Mouse (Mus musculus) embryonic facial prominence, embryonic 12.5 days (tissue): Measurements from ENCODE around the gene Efna5. TPM values are rescaled to one million over a fixed set of nuclear protein-coding genes. Genes with fewer than 3 reads are reported as not detected.

ENCODE experiments used
- ATAC-seq: fragments of 200-750 bp; cut with Nextera tagmentation; 2 replicates; pipeline ENCODE4 v1.8.0; 2017; ENCODE audit not compliant: insufficient number of reproducible peaks, insufficient read depth, low FRiP score, low TSS enrichment
- H3K27ac ChIP-seq: fragments of 300-500 bp; sonication (generic); 2 replicates; pipeline ENCODE4 v1.5.1; 2016; ENCODE audit warnings: mild to moderate bottlenecking
- H3K27me3 ChIP-seq: fragments of 300-500 bp; sonication (generic); 2 replicates; pipeline ENCODE4 v1.6.1; 2016; ENCODE audit warnings: mild to moderate bottlenecking, moderate library complexity
- H3K36me3 ChIP-seq: fragments of 300-500 bp; sonication (generic); 2 replicates; pipeline ENCODE4 v1.6.1; 2016; ENCODE audit warnings: mild to moderate bottlenecking
- H3K4me1 ChIP-seq: fragments of 300-500 bp; sonication (generic); 2 replicates; pipeline ENCODE4 v1.6.1; 2016
- H3K4me2 ChIP-seq: fragments of 300-500 bp; sonication (generic); replicated peaks from 2 replicates; pipeline ENCODE4 v1.6.1; 2016; ENCODE audit warnings: mild to moderate bottlenecking, moderate library complexity
- H3K4me3 ChIP-seq: fragments of 300-500 bp; sonication (generic); 2 replicates; pipeline ENCODE4 v1.5.1; 2016; ENCODE audit warnings: mild to moderate bottlenecking
- H3K9ac ChIP-seq: fragments of 300-500 bp; sonication (generic); 2 replicates; pipeline ENCODE4 v1.6.1; 2016; ENCODE audit warnings: mild to moderate bottlenecking, moderate library complexity
- H3K9me3 ChIP-seq: fragments of 300-500 bp; sonication (generic); 2 replicates; pipeline ENCODE4 v1.6.1; 2016; ENCODE audit warnings: mild to moderate bottlenecking, moderate library complexity
- WGBS: fragments of 180-500 bp; shearing (Covaris S2); methylation state at CpG from one replicate; pipeline ENCODE4 v1.1.7; 2016; 5-methylcytosine and 5-hydroxymethylcytosine counted together
- polyA plus RNA-seq: library from polyadenylated mRNA; unstranded; fragments of >200 nt; fragmentation: Nextera tagmentation; extraction: Ambion mirVana; gene quantifications from 2 replicates; pipeline ENCODE4 v1.2.1, GENCODE M21; 2016

Gene Efna5
- polyA plus RNA-seq, 1 experiment from 2014 or later: 82.6 TPM

- Histone ChIP-seq H3K27me3 (no peaks in the 10 kb centered on the region), H3K27ac (peak overlapping the region; percentile 69; the same call in 1 of the 2 replicates), H3K9me3 (no peaks in the 10 kb centered on the region), H3K4me3 (peak overlapping the region; percentile 16; the same call in 1 of the 2 replicates), H3K4me1 (peaks cover 47% of the 10 kb centered on the region), H3K9ac (no peak overlapping the region), H3K36me3 (no peaks in the 10 kb centered on the region), H3K4me2 (peak overlapping the region; percentile 46)
- peak; percentile 47; the same call in 1 of the 2 replicates for ATAC-seq
- WGBS: 14% methylated on average over 27 of the region's 27 CpGs
Measured at GRCm38 (mm10) chr17:62784274-62785171, 96.6 kb downstream of the Efna5 start.

GRCm38 (mm10) chr17:62783524-62784273, 97.4 kb downstream of the Efna5 start:
- Histone ChIP-seq H3K4me2 (peak overlapping the region; percentile 46), H3K27ac (no peak overlapping the region; the same call in 1 of the 2 replicates), H3K9me3 (no peaks in the 10 kb centered on the region), H3K36me3 (no peaks in the 10 kb centered on the region), H3K4me3 (peak overlapping the region; percentile 16; the same call in 1 of the 2 replicates), H3K9ac (no peak overlapping the region), H3K4me1 (peaks cover 46% of the 10 kb centered on the region), H3K27me3 (no peaks in the 10 kb centered on the region)
- peak; percentile 55; the same call in 1 of the 2 replicates for ATAC-seq
- WGBS: 16% methylated on average over 13 of the region's 13 CpGs

GRCm38 (mm10) chr17:62782826-62783404, 98.2 kb downstream of the Efna5 start:
- Histone ChIP-seq H3K36me3 (no peaks in the 10 kb centered on the region), H3K9me3 (no peaks in the 10 kb centered on the region), H3K4me1 (peaks cover 46% of the 10 kb centered on the region), H3K9ac (no peak overlapping the region), H3K27me3 (no peaks in the 10 kb centered on the region), H3K27ac (no peak overlapping the region), H3K4me2 (no peak overlapping the region), H3K4me3 (no peak overlapping the region)
- 51% methylated on average over 13 of the region's 13 CpGs for WGBS
- no peak for ATAC-seq

GRCm38 (mm10) chr17:62781120-62781519, 100.0 kb downstream of the Efna5 start:
- no peak for ATAC-seq
- H3K36me3 ChIP-seq: no peaks in the 10 kb centered on the region
- no peaks in the 10 kb centered on the region for H3K27me3 ChIP-seq
- peaks cover 56% of the 10 kb centered on the region for H3K4me1 ChIP-seq
- H3K9me3 ChIP-seq: no peaks in the 10 kb centered on the region
- no peak overlapping the region for H3K9ac ChIP-seq
- no peak overlapping the region for H3K4me2 ChIP-seq
- H3K4me3 ChIP-seq: no peak overlapping the region
- H3K27ac ChIP-seq: no peak overlapping the region
- WGBS: 62% methylated on average over 5 of the region's 6 CpGs

GRCm38 (mm10) chr17:62777858-62778564, 103.1 kb downstream of the Efna5 start:
- Histone ChIP-seq H3K4me1 (peaks cover 31% of the 10 kb centered on the region), H3K36me3 (no peaks in the 10 kb centered on the region), H3K4me2 (no peak overlapping the region), H3K9ac (no peak overlapping the region), H3K27me3 (no peaks in the 10 kb centered on the region), H3K4me3 (no peak overlapping the region), H3K27ac (no peak overlapping the region), H3K9me3 (no peaks in the 10 kb centered on the region)
- WGBS: 46% methylated on average over 10 of the region's 10 CpGs
- no peak for ATAC-seq

- no peaks in the 10 kb centered on the region for H3K27me3 ChIP-seq
- ATAC-seq: no peak
- no peaks in the 10 kb centered on the region for H3K36me3 ChIP-seq
- no peaks in the 10 kb centered on the region for H3K9me3 ChIP-seq
- H3K27ac ChIP-seq: no peak overlapping the region
- H3K4me3 ChIP-seq: no peak overlapping the region
- WGBS: 68% methylated on average over 3 of the region's 3 CpGs
- H3K4me1 ChIP-seq: peaks cover 28% of the 10 kb centered on the region
- H3K4me2 ChIP-seq: no peak overlapping the region
- H3K9ac ChIP-seq: no peak overlapping the region
Measured at GRCm38 (mm10) chr17:62776710-62777109, 104.4 kb downstream of the Efna5 start.

DNA sequence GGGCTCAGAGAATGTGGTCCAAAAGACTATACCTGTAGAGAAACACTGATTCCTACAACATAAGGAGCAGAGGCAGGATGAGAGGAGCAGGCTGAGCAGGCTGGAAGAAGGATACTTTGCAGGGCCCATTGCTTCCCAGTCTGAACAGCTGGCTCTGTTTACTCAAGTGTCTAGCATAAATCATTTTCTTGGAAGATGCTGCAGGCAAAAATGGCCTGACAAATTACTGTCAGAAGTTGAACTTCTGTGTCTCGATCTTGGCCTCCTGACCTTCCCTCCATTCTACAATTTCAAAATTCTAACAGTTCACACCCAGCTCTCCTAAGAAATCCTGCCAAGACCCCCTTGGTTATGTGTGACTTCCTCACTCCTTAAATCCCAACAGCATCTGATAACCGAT, 105.1 kb downstream of the Efna5 start:
- no peak overlapping the region for H3K4me2 ChIP-seq
- H3K9me3 ChIP-seq: no peaks in the 10 kb centered on the region
- no peaks in the 10 kb centered on the region for H3K36me3 ChIP-seq
- H3K27me3 ChIP-seq: no peaks in the 10 kb centered on the region
- WGBS: 38% methylated on average over 2 of the region's 2 CpGs
- H3K4me3 ChIP-seq: no peak overlapping the region
- H3K9ac ChIP-seq: no peak overlapping the region
- no peak for ATAC-seq
- peaks cover 28% of the 10 kb centered on the region for H3K4me1 ChIP-seq
- no peak overlapping the region; the same call in 1 of the 2 replicates for H3K27ac ChIP-seq

DNA sequence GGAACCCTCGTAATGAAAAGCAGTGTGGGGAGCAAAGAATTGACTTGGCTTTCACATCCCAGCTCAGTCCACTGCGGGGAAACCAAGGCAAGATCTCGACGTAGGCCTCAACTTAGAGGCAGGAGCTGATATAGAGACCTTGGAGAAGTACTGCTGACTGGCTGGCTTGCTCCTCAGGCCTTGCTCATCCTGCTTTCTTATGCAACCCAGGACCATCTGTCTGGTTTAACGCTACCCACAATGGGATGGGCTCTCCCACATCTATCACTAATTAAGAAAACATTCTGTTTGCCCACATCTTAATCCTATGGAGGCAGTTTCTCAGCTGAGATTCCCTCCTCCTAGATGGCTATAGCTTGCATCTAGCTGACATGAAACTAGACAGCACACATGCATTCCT, 105.7 kb downstream of the Efna5 start:
- Histone ChIP-seq H3K27ac (no peak overlapping the region), H3K27me3 (no peaks in the 10 kb centered on the region), H3K4me1 (peaks cover 28% of the 10 kb centered on the region), H3K4me3 (no peak overlapping the region), H3K36me3 (no peaks in the 10 kb centered on the region), H3K4me2 (no peak overlapping the region), H3K9me3 (no peaks in the 10 kb centered on the region), H3K9ac (no peak overlapping the region)
- no peak for ATAC-seq
- WGBS: 84% methylated on average over 5 of the region's 5 CpGs

GRCm38 (mm10) chr17:62774749-62775148, 106.4 kb downstream of the Efna5 start:
- Histone ChIP-seq H3K9ac (no peak overlapping the region), H3K27ac (no peak overlapping the region), H3K4me2 (no peak overlapping the region), H3K4me1 (peaks cover 28% of the 10 kb centered on the region), H3K4me3 (no peak overlapping the region), H3K27me3 (no peaks in the 10 kb centered on the region), H3K36me3 (no peaks in the 10 kb centered on the region), H3K9me3 (no peaks in the 10 kb centered on the region)
- ATAC-seq: no peak
- 71% methylated on average over 7 of the region's 7 CpGs for WGBS

DNA sequence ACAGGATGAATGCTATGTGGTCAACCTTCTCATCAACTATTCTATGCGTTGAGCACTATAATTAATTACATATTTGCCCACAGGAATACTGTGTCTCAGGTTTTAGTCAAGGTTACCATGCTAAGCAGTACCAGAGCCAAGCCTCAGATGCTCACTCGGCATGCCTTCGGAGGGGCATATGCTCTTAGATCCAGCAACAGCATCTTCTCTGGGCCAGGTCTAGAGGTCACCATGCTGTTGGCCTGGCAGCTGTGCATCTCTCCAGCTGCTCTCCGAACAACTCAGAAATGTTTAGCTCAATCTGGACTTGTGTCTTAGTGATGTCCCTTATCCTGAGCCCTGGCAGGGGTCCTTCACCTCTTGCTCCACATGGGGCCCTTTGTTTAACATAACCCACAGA, 114.4 kb downstream of the Efna5 start:
- Histone ChIP-seq H3K4me3 (no peak overlapping the region), H3K4me1 (peaks cover 15% of the 10 kb centered on the region), H3K4me2 (no peak overlapping the region), H3K27me3 (no peaks in the 10 kb centered on the region), H3K9me3 (no peaks in the 10 kb centered on the region), H3K36me3 (no peaks in the 10 kb centered on the region), H3K9ac (no peak overlapping the region), H3K27ac (no peak overlapping the region)
- 29% methylated on average over 4 of the region's 4 CpGs for WGBS
- ATAC-seq: no peak

DNA sequence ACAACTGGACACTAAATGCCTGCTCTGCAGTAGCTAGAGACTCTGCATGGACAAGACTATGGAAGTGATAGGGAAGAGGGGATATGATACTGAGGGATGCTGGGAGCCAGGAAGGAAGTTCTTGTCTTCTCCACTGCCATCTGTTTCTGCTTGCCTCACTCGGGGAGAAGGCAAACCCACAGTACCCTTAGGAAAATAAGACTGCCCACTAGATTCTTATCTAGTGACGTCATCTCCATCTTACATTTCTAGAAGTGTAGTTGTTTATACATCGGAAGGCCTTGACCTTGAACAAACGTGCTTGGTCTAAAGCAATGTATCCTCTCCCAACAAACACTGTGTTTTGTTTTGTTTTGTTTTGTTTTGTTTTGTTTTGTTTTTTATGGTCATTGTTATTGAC, 116.0 kb downstream of the Efna5 start:
- 46% methylated on average over 4 of the region's 4 CpGs for WGBS
- H3K9ac ChIP-seq: no peak overlapping the region

More for the DNA sequence above, 116.0 kb downstream of the Efna5 start:
- no peak overlapping the region for H3K4me3 ChIP-seq
- no peak overlapping the region for H3K4me2 ChIP-seq
- H3K9me3 ChIP-seq: no peaks in the 10 kb centered on the region
- peaks cover 26% of the 10 kb centered on the region for H3K4me1 ChIP-seq
- ATAC-seq: no peak
- H3K36me3 ChIP-seq: no peaks in the 10 kb centered on the region
- no peaks in the 10 kb centered on the region for H3K27me3 ChIP-seq
- H3K27ac ChIP-seq: no peak overlapping the region
